Mouse (Mus musculus): ENCODE measurements around the gene Atp6v0e.

- no peak for TF ChIP-seq IRF4 (IDR thresholded peaks at IDR 0.05; ENCODE audit: low read depth, low read length)
- TF ChIP-seq CTCF (conservative IDR thresholded peaks at IDR 0.05 in 1 of 2, IDR thresholded peaks at IDR 0.05 in 1 of 2; ENCODE audit: low read depth in 2 of 2, low read length in 2 of 2) = no peak
- no peak for TF ChIP-seq E2F4 (IDR thresholded peaks at IDR 0.05; ENCODE audit: insufficient replicate concordance, low read depth, low read length)
- TF ChIP-seq ZC3H11A (IDR thresholded peaks at IDR 0.05; ENCODE audit: low read depth, low read length) = no peak
- no peak for TF ChIP-seq BHLHE40 (IDR thresholded peaks at IDR 0.05; ENCODE audit: low read depth, low read length)
- TF ChIP-seq POLR2A (IDR thresholded peaks at IDR 0.05; ENCODE audit: low read depth, low read length) = no peak
- TF ChIP-seq HCFC1 (IDR thresholded peaks at IDR 0.05; ENCODE audit: low read depth, low read length) = no peak
- no peak for TF ChIP-seq POLR2AphosphoS2 (IDR thresholded peaks at IDR 0.05; ENCODE audit: low read depth, low read length)
- TF ChIP-seq UBTF (IDR thresholded peaks at IDR 0.05; ENCODE audit: low read depth, low read length) = no peak
- TF ChIP-seq MAFK (IDR thresholded peaks at IDR 0.05; ENCODE audit: insufficient replicate concordance, low read length) = no peak
- no peak for TF ChIP-seq MYC (IDR thresholded peaks at IDR 0.05; ENCODE audit: low read depth, low read length)
- no peak for TF ChIP-seq USF2 (conservative IDR thresholded peaks at IDR 0.05; ENCODE audit: low read depth, low read length)
- no peak for TF ChIP-seq EP300 (IDR thresholded peaks at IDR 0.05; ENCODE audit: low read length)
These were observed 18.2 kb downstream of the Atp6v0e start for GRCm38 (mm10) chr17:26681276-26681675.
